Mouse (Mus musculus) kidney, postnatal 10 days (tissue): ENCODE results near the gene Fndc10.
A peak's percentile ranks its signal among the peaks of the same experiment; 100 is the strongest.
"Not testable (repeated sequence)": the region's sequence is repeated elsewhere in the genome, so short reads cannot be mapped to it uniquely, and the experiment has no call there.

Experiments used
- DNase-seq: peaks from one replicate; pipeline ENCODE4 v3.0.0; 2021; ENCODE audit warnings: mixed read lengths

Fndc10 gene

GRCm38 (mm10) chr4:155694111-155694481, at the start of gene Fndc10:
Gene Fndc10 (plus strand): TSS chr4:155694342.
- DNase-seq = no peak

GRCm38 (mm10) chr4:155645308-155645707, 48.8 kb upstream of the Fndc10 start, which contains the start of gene Gm10563:
Gene Gm10563 (minus strand): TSS chr4:155645408.
- DNase-seq = not testable (repeated sequence)

GRCm38 (mm10) chr4:155645721-155646120, 48.4 kb upstream of the Fndc10 start:
- DNase-seq = no peak

- DNase-seq = no peak
Observed at GRCm38 (mm10) chr4:155649355-155649754, 44.8 kb upstream of the Fndc10 start.

GRCm38 (mm10) chr4:155651553-155652269, 42.4 kb upstream of the Fndc10 start:
- peak; percentile 73 for DNase-seq

DNA sequence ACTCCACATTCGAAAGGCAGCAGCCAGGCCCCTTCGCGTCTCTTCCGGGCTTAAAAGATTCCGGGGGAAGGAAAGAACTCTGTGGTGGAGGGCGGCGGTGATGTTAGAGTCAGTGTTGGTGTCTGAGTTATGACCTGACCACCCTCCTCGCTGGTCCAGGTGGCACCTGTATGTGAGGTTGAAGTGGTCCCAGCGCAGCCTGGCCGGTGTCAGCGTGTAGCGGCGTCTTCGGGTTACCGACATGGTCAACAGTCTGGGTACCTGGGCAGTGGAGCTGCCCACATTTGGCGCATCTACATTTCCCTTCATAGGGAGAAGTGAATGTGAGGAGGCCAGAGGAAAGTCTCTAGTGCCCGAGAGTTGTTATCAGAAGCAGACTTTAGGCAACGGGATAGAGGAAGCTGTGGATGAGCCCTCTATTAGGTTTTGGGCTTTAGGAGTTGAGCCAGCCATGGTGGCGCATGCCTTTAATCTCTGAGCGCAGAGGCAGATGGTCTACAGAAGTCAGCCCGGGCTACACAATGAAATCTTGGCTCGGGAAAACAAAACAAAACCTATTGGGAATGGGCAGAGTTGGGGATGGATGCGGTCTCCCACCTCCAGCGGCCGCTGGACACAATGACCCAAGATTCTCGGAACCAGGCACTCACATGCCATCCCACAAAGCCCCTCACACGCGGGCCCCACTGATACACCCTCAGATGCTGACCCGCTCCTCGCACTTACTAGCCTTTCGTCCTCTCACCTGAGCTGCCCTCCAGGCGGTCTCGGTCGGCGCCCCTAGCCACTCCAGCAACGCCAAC, 41.7 kb upstream of the Fndc10 start:
- no peak for DNase-seq

DNA sequence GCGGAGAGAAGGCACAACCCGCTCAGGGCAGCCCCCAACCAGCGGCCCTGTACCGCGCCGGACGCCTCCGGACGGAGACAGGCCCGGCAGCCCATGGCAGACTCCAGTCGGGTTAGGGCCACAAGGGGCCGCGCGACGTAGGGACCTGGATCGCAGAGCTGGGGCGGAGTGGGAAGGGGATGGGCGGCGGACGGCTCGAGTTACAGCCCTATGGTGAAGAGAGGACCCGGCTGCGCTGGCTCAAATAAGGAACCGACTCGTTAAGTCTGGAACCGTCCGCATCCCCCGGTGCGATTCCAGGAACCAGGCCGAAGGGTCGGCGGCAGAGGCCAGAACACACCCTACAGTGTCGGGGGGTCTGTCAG, 41.1 kb upstream of the Fndc10 start, which contains the start of gene Mmp23:
Gene Mmp23, minus strand, starts transcription at position 299 of the 365 bp plus-strand sequence.
- DNase-seq = peak; percentile 82

DNA sequence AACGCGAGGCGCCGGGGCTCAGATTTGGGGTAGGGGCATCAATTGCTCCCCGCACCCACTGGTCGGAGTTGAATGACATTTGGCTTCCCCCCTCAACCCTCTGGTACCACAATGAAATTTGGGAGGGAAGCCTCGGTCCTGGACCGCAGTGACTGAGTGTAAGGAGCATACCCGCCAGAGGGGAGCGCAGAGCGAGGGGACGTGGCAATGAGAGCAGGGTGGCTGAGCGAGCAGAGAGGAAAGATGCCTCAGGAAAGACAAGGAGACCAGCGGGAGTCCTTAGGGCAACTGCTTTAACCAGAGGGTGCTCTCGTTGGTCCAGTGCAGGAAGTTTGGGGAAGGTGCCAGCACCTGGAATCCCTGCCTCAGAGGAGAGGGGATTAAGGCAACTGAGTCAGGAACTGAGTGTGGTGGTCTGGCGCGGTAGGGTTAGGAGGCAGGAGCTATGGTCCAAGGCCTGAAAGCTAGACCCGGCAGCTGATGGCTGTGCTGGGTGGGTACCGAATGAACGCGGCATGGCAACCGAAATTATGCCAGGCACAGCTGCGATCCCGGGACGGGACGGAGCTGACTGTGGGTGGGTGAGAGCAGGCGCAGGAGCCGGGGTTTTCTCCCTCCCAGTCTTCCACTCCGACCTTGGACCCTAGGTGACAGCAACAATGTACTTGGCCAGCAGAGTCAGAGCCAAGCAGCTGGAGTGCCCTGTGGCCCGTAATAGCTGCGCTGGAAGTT, 40.5 kb upstream of the Fndc10 start:
- DNase-seq = peak; percentile 58

GRCm38 (mm10) chr4:155654183-155654455, 40.0 kb upstream of the Fndc10 start:
- no peak for DNase-seq

DNA sequence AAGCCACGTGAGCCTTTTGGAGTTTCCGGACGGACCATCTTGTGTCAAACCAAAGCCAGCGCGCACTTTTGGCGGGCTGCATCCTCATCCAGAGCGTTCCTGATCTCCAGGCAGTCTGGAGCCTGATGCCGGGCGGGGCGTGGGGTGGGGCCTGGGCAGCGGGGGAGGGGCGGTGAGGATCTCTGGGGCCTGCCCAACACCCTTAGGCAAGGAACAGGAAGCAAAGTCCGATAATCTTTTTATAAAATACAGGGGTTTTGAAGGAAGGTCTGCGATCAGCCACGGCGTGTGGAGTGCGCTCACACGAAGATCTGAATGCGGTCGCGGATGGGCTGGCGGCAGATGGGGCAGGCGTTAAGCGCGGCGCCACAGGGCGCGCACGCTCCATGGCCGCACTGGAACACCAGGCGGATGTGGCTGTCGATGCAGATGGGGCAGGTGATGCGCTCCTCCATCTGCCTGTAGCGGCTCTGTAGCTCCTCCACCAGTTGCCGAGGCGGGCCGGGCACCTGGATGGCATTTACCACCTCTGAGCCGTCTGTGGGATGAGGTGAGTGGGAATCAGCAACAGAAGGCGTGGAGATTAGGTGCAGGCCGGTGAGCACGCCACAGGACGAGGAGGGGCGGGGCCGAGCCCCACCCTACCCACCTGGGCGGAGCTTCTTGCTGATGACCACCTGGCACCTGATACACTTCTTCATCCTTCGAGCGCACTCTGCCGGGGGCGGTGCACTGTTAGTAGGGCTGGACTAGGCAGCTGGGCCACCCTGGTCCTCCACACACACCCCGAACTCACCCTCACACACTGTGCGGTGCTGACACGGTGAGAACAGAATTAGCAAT, 39.5 kb upstream of the Fndc10 start:
- DNase-seq = peak; percentile 82

DNA sequence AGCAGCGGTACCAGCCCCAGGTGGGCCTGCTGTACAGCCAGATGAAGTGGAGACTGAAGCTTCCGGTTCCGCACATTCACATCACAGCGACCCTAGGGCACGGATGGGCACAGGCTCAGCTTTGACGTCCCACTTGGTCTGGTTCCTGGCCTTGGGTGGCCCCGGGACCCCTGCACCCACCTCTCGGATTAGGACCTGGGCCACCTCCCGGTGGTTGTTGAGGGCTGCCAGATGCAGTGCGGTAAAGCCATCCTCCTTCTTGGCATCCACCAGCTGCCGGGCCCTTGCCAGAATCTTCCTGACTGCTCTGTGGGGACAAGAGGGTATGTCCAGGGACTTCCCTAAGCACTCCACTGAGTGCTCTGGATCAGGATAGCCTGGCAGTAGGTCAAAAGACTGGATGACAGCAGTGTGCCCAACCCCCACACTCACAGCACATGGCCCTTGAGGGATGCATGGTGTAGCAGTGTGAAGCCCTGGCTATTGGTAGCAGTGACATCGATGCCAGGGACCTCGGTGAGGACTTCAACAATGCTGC, 37.9 kb upstream of the Fndc10 start:
- no peak for DNase-seq

DNA sequence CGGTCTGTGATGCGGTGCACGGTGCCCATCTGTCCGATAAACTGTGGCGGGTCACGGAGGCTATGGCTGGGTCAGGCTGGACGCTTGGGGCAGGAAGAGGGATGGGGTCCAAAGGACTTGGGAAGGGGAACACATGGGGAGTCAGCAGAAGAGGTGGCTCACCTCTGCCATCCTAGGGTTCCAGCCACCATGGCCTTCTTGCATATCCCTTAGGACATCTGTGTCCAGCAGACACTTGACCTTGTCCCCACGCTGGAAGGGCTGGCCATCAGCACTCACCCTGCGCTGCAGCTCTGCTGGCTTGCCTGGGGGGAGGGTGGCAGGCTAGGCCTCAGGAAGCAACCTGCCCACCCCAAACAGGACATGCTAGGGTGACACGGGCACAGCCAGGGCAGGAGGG, 35.2 kb upstream of the Fndc10 start:
- no peak for DNase-seq

GRCm38 (mm10) chr4:155660641-155661040, 33.5 kb upstream of the Fndc10 start:
- peak; percentile 53 for DNase-seq

DNA sequence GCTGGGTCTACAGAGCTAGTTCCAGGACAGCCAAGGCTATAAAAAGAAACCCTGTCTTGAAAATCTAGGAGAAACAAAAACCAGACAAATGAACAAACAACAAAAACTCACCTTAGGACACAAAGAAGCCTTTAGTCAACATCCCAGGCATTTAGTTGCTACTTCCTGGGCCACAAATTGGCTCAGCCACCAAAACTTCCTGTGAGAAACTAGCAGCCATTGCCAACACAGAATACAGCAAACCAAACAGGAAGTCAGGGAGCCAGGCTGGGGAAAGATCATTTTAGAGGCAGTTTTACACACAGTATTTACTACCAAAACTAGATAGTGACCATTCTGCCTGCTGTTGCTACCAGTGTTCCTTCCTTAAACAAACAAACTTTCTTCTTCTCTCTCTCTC, 27.2 kb upstream of the Fndc10 start:
- no peak for DNase-seq

- DNase-seq = peak; percentile 98
Observed at GRCm38 (mm10) chr4:155668689-155669597, 25.2 kb upstream of the Fndc10 start, which contains the start of gene Mib2. Gene Mib2 (minus strand): TSS chr4:155669198.

GRCm38 (mm10) chr4:155669598-155670075, 24.5 kb upstream of the Fndc10 start:
- no peak for DNase-seq

DNA sequence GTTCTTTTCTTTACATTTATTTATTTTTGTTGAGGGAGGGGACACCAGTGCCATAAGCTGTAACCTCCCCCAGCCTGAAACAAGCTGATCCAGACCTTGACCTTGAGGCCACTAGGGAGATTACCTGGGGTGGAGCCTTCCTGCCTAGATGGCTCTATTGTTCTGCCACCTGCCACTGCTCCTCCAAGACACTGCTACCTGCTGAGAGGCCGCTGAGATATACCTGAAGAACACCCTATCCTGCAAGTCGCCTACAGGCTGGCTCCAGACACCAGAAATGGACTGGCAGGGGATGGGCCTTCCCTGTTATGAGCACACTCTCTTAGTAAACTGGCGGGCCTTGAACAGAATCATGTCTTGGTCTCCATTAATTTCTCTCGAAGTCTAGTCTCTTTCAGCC, 23.9 kb upstream of the Fndc10 start:
- not testable (repeated sequence) for DNase-seq

- no peak for DNase-seq
Observed at GRCm38 (mm10) chr4:155672082-155672481, 22.1 kb upstream of the Fndc10 start.

DNA sequence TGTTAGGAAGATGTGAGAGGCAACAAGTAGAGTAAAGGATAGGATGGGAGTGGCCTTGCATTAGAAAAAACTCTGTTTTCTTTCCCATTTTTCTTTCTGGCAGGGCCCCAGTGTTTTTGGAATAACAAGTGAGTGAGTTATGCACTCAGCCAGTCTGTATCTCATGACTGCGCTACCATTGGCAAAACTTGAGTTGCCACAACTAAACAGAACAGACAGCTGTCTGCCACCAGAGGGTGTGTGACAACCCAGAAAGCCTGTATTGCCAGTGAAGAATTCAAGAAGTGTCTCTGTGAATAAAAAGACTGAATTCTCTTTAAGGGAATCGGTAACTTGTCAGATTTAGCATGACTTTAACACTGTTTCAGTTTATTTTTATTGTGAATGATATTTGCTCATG, 18.2 kb upstream of the Fndc10 start:
- DNase-seq = peak; percentile 47

GRCm38 (mm10) chr4:155683670-155684277, 10.4 kb upstream of the Fndc10 start:
- not testable (repeated sequence) for DNase-seq

DNA sequence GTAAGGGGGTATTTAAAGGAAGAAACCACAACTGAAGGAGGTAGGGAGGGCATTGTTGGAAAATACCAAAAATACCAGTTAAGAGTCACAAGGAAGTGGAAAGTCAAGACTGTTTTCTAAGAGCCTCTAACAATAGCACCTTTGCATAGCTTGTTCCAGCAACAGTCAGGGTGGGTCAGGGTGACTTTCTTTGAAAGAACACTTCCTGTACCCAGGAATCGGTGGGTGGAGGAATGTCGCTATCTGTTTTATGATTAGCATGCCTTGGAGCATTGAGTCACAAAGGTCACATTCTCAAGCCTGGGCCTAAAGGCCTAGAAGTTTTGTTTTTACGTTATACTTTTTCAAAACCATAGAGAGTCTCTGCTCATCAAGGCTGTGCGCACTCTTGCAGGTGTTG, 6.4 kb upstream of the Fndc10 start:
- DNase-seq = not testable (repeated sequence)
